Mouse (Mus musculus) C2C12 (cell line): Measurements from ENCODE around the gene Ptbp1. TPM values are rescaled to one million over a fixed set of nuclear protein-coding genes. Genes with fewer than 3 reads are reported as not detected.
"Not testable (repeated sequence)": the region's sequence is repeated elsewhere in the genome, so short reads cannot be mapped to it uniquely, and the experiment has no call there.

ENCODE experiments used
- H3K27me3 ChIP-seq: one replicate; pipeline ENCODE4 v1.6.1; 2011; ENCODE audit not compliant: control insufficient read depth, insufficient read depth, insufficient read length
- H3K36me3 ChIP-seq: one replicate; pipeline ENCODE4 v1.6.1; 2011; ENCODE audit not compliant: control insufficient read depth, insufficient read depth
- H3K4me3 ChIP-seq: one replicate; pipeline ENCODE4 v1.5.1; 2011; ENCODE audit warnings: mild to moderate bottlenecking, control low read depth; ENCODE audit not compliant: poor library complexity, insufficient read depth, severe bottlenecking
- H3K79me2 ChIP-seq: one replicate; pipeline ENCODE4 v1.6.1; 2011; ENCODE audit not compliant: control insufficient read depth, insufficient read depth
- H3K79me3 ChIP-seq: one replicate; pipeline ENCODE4 v1.6.1; 2011; ENCODE audit warnings: low read depth, control low read depth
- H3ac ChIP-seq: one replicate; pipeline ENCODE3; 2011; ENCODE audit warnings: low read depth; ENCODE audit not compliant: control insufficient read depth, insufficient read length
- CEBPB ChIP-seq: IDR thresholded peaks from one replicate; pipeline ENCODE4 v1.6.1; 2011; ENCODE audit warnings: low read depth, mild to moderate bottlenecking, control low read depth, moderate library complexity
- CTCF ChIP-seq: IDR thresholded peaks from one replicate; pipeline ENCODE4 v1.5.1; 2011; ENCODE audit not compliant: control insufficient read depth, insufficient read depth, insufficient read length
- FOSL1 ChIP-seq: IDR thresholded peaks from one replicate; pipeline ENCODE4 v1.8.0; 2011; ENCODE audit warnings: mild to moderate bottlenecking, low read length; ENCODE audit not compliant: poor library complexity, insufficient read depth, severe bottlenecking
- MAX ChIP-seq: IDR thresholded peaks from one replicate; pipeline ENCODE4 v1.6.1; 2011; ENCODE audit warnings: mild to moderate bottlenecking, control low read depth
- MYOD1 ChIP-seq: IDR thresholded peaks from one replicate; pipeline ENCODE4 v1.6.1; 2011; ENCODE audit warnings: low read depth; ENCODE audit not compliant: control insufficient read depth, insufficient read length
- MYOG ChIP-seq: IDR thresholded peaks from one replicate; pipeline ENCODE4 v1.6.1; 2011; ENCODE audit not compliant: control insufficient read depth, insufficient read length; ENCODE audit errors: extremely low read depth
- USF1 ChIP-seq: IDR thresholded peaks from one replicate; pipeline ENCODE4 v1.6.1; 2011; ENCODE audit warnings: low read depth, mild to moderate bottlenecking, control low read depth, moderate library complexity
- polyA plus RNA-seq: library from polyadenylated mRNA; unstranded; fragments of >200 nt; fragmentation: generic; extraction: Trizol; gene quantifications from one replicate; pipeline ENCODE4 v1.2.1, GENCODE M21; 2012; ENCODE audit warnings: missing spikeins

The Ptbp1 gene
- polyA plus RNA-seq, 1 experiment: 345 TPM

DNA sequence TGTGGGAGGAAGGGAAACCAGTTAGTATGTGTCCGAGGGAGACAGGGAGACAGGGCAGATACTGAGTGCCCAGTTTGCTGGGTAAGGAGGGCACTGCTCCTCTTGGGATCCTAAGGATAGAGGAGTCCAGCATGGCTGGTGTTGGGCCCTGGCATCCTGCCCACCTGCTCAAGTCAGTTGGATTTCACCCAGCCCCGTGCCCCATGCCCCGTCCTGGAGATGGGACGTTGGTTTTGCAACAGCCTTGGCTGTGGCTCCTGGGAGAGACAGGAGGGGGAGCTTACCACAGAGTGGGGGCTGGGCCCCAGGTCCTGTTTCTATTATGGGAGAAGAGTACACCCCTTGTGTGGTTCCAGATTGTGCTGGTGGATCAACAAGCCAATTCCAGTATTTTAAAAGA is 30.2 kb downstream of the Ptbp1 start:
- TF ChIP-seq CEBPB (no peak), USF1 (no peak), FOSL1 (no peak), MYOD1 (no peak)
- no peak overlapping the region for H3ac ChIP-seq
- H3K27me3 ChIP-seq: peaks cover 6% of the 10 kb centered on the region
- no peak overlapping the region for H3K4me3 ChIP-seq
- no peaks in the 10 kb centered on the region for H3K79me2 ChIP-seq
- H3K36me3 ChIP-seq: no peaks in the 10 kb centered on the region
- H3K79me3 ChIP-seq: no peaks in the 10 kb centered on the region

DNA sequence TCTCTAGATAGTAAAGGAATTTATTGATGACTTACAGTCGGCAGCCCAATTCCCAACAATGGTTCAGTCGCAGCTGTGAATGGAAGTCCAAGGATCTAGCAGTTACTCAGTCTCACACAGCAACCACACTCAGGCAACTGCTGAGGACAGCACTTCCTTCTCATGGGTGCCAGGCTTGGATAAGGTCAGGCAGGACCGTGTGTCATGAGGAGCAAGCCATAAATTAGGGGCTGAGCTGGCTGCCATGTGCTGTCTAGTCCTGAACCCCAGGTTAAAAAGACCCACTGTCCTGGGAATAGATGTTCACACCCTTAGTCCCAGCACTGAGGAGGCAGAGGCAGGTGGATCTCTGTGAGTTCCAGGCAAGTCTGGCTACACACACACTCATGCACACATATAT is 30.7 kb downstream of the Ptbp1 start:
- not testable (repeated sequence) for H3ac ChIP-seq, H3K79me2 ChIP-seq, H3K27me3 ChIP-seq, H3K79me3 ChIP-seq, H3K4me3 ChIP-seq, H3K36me3 ChIP-seq

DNA sequence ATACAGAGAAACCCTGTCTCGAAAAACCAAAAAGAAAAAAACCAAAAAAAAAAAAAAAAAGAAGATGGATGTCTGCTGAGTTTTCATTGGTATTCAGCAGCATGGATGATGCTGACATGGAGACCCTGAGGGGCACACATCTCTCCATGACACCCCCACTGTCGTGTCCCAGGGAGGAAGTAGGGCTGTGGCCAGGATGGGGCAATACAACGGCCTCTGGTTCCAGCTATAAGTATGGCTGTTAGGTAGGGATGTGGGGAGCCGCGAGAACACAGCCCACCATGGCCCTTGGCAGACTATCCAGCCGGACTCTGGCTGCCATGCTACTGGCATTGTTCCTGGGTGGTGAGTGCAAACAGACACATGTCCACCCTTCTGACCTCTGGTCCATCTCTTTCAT is 31.8 kb downstream of the Ptbp1 start, which contains the start of gene Elane:
Elane (plus strand) TSS at position 194 of the 400 bp plus-strand sequence.
- Histone ChIP-seq H3ac (no peak within 1 kb of the TSS), H3K27me3 (peaks cover 13% of the 10 kb centered on the region), H3K36me3 (no peaks in the 10 kb centered on the region), H3K4me3 (no peak within 1 kb of the TSS), H3K79me2 (no peaks in the 10 kb centered on the region), H3K79me3 (no peaks in the 10 kb centered on the region)
- TF ChIP-seq MYOD1: no peak
- TF ChIP-seq MYOG: no peak
- TF ChIP-seq CTCF: no peak
- no peak for TF ChIP-seq USF1
- TF ChIP-seq FOSL1: no peak
- TF ChIP-seq CEBPB: no peak
- TF ChIP-seq MAX: no peak

DNA sequence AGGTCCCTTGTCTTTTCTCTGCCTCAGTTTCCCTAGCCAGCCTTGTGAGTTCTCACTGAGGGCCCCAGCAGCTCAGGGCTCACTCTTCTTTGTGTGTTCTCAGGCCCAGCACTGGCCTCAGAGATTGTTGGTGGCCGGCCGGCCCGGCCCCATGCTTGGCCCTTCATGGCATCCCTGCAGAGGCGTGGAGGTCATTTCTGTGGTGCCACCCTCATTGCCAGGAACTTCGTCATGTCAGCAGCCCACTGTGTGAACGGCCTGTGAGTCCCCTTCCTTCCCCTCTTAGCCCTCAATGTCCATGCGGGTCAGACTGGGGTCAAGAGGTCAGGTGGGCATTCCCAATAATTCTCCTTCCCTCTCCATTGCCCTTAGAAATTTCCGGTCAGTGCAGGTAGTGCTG is 32.4 kb downstream of the Ptbp1 start:
- H3ac ChIP-seq: no peak overlapping the region
- no peaks in the 10 kb centered on the region for H3K36me3 ChIP-seq
- TF ChIP-seq MYOD1: no peak
- TF ChIP-seq FOSL1: no peak
- TF ChIP-seq USF1: no peak
- no peak for TF ChIP-seq MYOG
- no peak for TF ChIP-seq CEBPB
- TF ChIP-seq CTCF: no peak
- no peak for TF ChIP-seq MAX

DNA sequence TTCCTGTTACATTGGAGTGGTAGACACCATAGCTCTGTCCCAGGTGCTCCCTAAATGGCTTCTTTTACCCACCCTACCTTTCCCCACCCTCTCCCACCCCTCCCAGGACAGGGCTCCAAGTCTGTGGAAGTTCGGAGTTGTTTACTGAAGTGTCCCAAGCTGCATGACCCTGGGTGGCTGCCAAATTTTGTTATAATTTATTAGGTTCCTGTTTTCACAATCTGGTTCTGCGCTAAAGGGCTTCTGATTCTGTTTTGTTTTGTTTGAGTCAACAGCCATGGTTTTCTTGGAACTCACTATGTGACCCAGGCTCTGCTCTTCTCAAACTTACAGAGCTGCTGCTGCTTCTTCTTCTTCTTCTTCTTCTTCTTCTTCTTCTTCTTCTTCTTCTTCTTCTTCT is 35.2 kb downstream of the Ptbp1 start:
- H3K79me2 ChIP-seq: no peaks in the 10 kb centered on the region
- no peak overlapping the region for H3K4me3 ChIP-seq
- H3K36me3 ChIP-seq: no peaks in the 10 kb centered on the region
- H3ac ChIP-seq: no peak overlapping the region
- peaks cover 22% of the 10 kb centered on the region for H3K27me3 ChIP-seq
- TF ChIP-seq CTCF (no peak), MAX (no peak), MYOG (no peak), CEBPB (no peak), USF1 (no peak), FOSL1 (no peak), MYOD1 (no peak)
- H3K79me3 ChIP-seq: no peaks in the 10 kb centered on the region

More for the DNA sequence above, 32.4 kb downstream of the Ptbp1 start:
- Histone ChIP-seq H3K27me3 (peaks cover 18% of the 10 kb centered on the region), H3K79me3 (no peaks in the 10 kb centered on the region), H3K4me3 (no peak overlapping the region), H3K79me2 (no peaks in the 10 kb centered on the region)

DNA sequence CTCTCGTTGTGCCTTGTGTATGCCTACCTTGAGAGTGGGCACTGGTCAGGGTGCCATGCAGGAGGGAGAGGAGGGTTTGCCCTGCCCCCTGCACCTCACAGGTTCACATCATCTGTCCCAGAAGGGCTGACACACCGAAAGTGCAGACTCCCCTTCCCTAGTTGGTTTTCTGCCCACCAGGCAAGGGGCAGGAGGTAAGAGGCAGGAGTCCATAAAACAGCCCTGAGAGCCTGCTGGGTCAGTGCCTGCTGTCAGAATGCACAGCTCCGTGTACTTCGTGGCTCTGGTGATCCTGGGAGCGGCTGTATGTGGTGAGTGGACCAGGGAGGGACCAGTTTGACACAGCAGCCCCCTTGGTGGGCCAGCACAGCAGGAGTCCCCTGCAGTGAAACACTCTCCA is 36.4 kb downstream of the Ptbp1 start, which contains the start of gene Cfd:
Cfd (plus strand) TSS at position 184 of the 400 bp plus-strand sequence.
- H3ac ChIP-seq: peak within 1 kb of the TSS; percentile 24
- peaks cover 22% of the 10 kb centered on the region for H3K27me3 ChIP-seq
- H3K4me3 ChIP-seq: no peak within 1 kb of the TSS
- H3K79me3 ChIP-seq: no peaks in the 10 kb centered on the region
- H3K36me3 ChIP-seq: no peaks in the 10 kb centered on the region
- H3K79me2 ChIP-seq: no peaks in the 10 kb centered on the region
- TF ChIP-seq CTCF (no peak), USF1 (no peak)
